Mouse (Mus musculus): ENCODE data around the gene Eepd1.

- TF ChIP-seq CTCF (IDR thresholded peaks at IDR 0.05; ENCODE audit: borderline replicate concordance, insufficient read depth, low read length) (no peak), POLR2A (IDR thresholded peaks at IDR 0.05; ENCODE audit: low read depth, low read length) (no peak)
Observed at GRCm38 (mm10) chr9:25464305-25464704, 17.0 kb upstream of the Eepd1 start.

All from embryonic fibroblast, embryonic 13.5 days (primary cell).